Mouse (Mus musculus) G1E (cell line): ENCODE measurements around the gene Samd9l. TPM values are rescaled to one million over a fixed set of nuclear protein-coding genes. Genes with fewer than 3 reads are reported as not detected.
A peak's percentile ranks its signal among the peaks of the same experiment; 100 is the strongest.
"Not testable (repeated sequence)": the region's sequence is repeated elsewhere in the genome, so short reads cannot be mapped to it uniquely, and the experiment has no call there.

Experiments used
- ATAC-seq: 2 replicates; pipeline ENCODE4 v1.8.0; 2016; ENCODE audit warnings: mild to moderate bottlenecking; ENCODE audit not compliant: insufficient number of reproducible peaks, poor library complexity, low FRiP score, severe bottlenecking; ENCODE audit errors: extremely low read depth
- DNase-seq: peaks from one replicate; pipeline ENCODE4 v3.0.0; 2012; ENCODE audit warnings: low spot score
- H3K27me3 ChIP-seq: 2 replicates; pipeline ENCODE4 v1.6.1; 2012; ENCODE audit warnings: mild to moderate bottlenecking, low read length, inconsistent platforms; ENCODE audit not compliant: insufficient read depth
- H3K36me3 ChIP-seq: replicated peaks from 2 replicates; pipeline ENCODE3; 2012; ENCODE audit warnings: mild to moderate bottlenecking, inconsistent platforms
- H3K4me1 ChIP-seq: 2 replicates; pipeline ENCODE4 v1.6.1; 2012; ENCODE audit warnings: low read depth, low read length, inconsistent platforms, mixed read lengths; ENCODE audit not compliant: insufficient read depth
- H3K4me3 ChIP-seq: 2 replicates; pipeline ENCODE4 v1.5.1; 2012; ENCODE audit warnings: low read depth, mild to moderate bottlenecking, inconsistent platforms, low read length, moderate library complexity, mixed read lengths
- H3K9me3 ChIP-seq: replicated peaks from 2 replicates; pipeline ENCODE4 v1.6.1; 2012; ENCODE audit warnings: inconsistent platforms
- CTCF ChIP-seq: IDR thresholded peaks from 2 replicates; pipeline ENCODE4 v1.5.1; 2012; ENCODE audit warnings: low read depth, low read length, inconsistent platforms, mixed read lengths
- GATA1 ChIP-seq: IDR thresholded peaks from 2 replicates; pipeline ENCODE4 v1.6.1; 2012; ENCODE audit warnings: borderline replicate concordance, low read length, inconsistent platforms, mixed read lengths
- GATA2 ChIP-seq: IDR thresholded peaks from 2 replicates; pipeline ENCODE4 v1.6.1; 2012; ENCODE audit warnings: low read depth, low read length, inconsistent platforms, borderline replicate concordance
- POLR2AphosphoS5 ChIP-seq: IDR thresholded peaks from 2 replicates; pipeline ENCODE4 v1.6.1; 2012; ENCODE audit warnings: low read depth, low read length, inconsistent platforms; ENCODE audit not compliant: insufficient replicate concordance
- TAL1 ChIP-seq: conservative IDR thresholded peaks from 2 replicates; pipeline ENCODE4 v1.6.1; 2012; ENCODE audit warnings: low read depth, low read length, inconsistent platforms, mixed read lengths
- polyA plus RNA-seq: library from polyadenylated mRNA; stranded (reverse); fragments of >175 nt; gene quantifications from 2 replicates; pipeline ENCODE4 v1.2.3, GENCODE M21; 2012
- total RNA-seq, 2 experiments: library from RNA; stranded (forward) in 1 of 2; stranded (reverse) in 1 of 2; fragments of 200-1000 nt in 1 of 2; fragments of >200 nt in 1 of 2; fragmentation: Nextera tagmentation in 1 of 2; gene quantifications; 2 replicates each; pipeline ENCODE4 v1.2.3; 2014 to 2017

Samd9l gene
- total and polyA plus RNA-seq, 3 experiments: 0.70 to 84.5 (median 23.6) TPM

DNA sequence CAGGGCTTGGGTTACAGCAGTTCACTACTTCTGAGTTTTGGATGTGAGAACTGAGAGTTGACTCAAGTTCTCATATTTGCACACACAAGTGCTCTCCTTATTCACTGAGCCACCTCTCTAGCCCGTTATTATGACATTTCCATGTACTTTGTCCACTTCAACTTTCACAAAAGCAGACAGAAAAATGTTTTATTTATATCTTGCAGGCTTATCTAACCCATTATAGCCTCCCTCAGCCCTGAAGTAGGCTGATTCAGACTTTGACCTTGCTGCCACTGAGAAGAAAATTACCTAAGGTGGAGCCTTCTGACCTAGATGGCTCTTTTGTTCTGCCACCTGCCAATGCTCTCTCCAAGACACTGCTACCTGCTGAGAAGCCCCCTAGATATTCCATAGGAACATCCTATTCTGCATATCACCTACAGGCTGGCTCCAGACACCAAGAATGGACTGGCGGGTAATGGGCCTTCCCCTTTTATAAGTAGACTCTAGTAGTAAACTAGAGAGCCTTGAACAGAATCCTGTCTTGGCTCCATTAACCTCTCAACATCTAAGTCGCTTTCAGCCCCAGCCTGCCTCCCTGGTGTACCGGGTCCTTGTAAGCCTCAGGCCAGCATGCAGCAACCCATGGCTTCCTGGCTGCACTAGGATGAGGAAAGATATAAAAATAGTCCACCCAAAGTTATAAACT is 3.3 kb downstream of the Samd9l start:
- H3K4me3 ChIP-seq, H3K36me3 ChIP-seq, H3K9me3 ChIP-seq, H3K4me1 ChIP-seq, DNase-seq, H3K27me3 ChIP-seq, ATAC-seq: not testable (repeated sequence)

DNA sequence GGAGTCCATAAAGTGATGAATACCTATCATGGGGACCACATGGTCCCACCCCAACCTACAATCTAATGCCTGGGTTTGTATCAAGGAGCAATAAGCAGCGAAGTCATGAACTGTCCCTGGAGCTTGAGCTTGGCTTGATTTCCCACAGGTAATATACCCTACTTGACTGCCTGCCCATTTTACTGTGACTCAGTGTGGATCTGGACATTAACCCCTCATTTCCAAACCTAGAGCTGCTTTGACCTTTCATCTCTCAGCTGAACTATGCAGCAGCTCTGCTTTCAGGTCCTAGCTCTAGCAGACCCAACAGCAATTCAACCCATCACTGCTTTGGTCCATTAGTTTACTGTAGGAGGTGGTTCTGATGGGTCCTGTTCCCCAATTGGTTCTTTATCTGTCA is 9.4 kb downstream of the Samd9l start:
- DNase-seq: no peak
- ATAC-seq: no peak
- H3K4me1 ChIP-seq: no peaks in the 10 kb centered on the region
- peaks cover 6% of the 10 kb centered on the region for H3K36me3 ChIP-seq
- no peaks in the 10 kb centered on the region for H3K9me3 ChIP-seq
- TF ChIP-seq GATA1: no peak
- TF ChIP-seq POLR2AphosphoS5: no peak
- TF ChIP-seq GATA2: no peak
- TF ChIP-seq TAL1: no peak
- TF ChIP-seq CTCF: no peak
- H3K27me3 ChIP-seq: no peaks in the 10 kb centered on the region
- H3K4me3 ChIP-seq: no peak overlapping the region

DNA sequence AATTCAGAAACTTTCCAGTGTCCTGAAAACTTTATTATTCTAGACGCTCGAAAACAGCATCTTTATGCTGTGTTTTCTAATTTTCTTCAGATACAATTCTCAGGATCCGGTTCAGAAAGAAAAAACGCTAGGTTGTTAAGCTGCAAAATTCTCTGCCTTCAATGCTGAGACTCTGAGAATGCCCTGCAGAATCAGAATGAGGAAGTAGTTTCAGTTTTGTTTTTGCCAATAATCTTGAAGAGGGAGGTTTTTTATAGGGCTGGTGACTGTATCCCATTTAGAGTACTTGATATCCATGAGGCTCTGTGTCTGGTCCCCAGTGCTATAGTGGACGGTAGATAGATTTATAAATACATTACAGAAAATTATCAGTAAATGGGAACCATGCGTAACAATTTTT is 12.8 kb downstream of the Samd9l start:
- no peak for DNase-seq
- Histone ChIP-seq H3K9me3 (no peaks in the 10 kb centered on the region), H3K27me3 (no peaks in the 10 kb centered on the region), H3K36me3 (peaks cover 6% of the 10 kb centered on the region), H3K4me3 (no peak overlapping the region), H3K4me1 (no peaks in the 10 kb centered on the region)
- no peak for TF ChIP-seq POLR2AphosphoS5
- no peak for TF ChIP-seq GATA1
- no peak for TF ChIP-seq GATA2
- no peak for TF ChIP-seq TAL1
- TF ChIP-seq CTCF: no peak
- ATAC-seq: no peak

DNA sequence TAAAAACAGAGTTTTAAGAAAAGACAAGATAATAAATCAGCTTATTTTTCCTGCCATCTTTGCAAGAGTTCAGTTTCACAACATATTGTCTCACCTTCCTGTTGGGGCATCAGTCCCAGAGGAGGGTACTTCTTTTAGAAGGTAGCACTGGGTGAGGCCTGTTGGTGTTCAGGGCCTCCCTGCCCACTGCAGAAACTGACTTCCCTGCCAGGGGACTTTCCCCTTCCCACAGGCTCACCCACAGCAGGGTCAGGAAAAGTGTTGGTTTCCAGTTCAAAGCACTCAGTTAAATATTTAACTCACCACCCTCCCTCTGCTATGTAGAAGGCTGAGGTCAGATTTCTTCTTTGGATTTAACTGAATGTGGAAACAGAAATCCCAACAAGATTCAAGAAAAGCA is 14.6 kb downstream of the Samd9l start:
- not testable (repeated sequence) for H3K36me3 ChIP-seq, H3K27me3 ChIP-seq, ATAC-seq, H3K9me3 ChIP-seq, DNase-seq, H3K4me3 ChIP-seq, H3K4me1 ChIP-seq

DNA sequence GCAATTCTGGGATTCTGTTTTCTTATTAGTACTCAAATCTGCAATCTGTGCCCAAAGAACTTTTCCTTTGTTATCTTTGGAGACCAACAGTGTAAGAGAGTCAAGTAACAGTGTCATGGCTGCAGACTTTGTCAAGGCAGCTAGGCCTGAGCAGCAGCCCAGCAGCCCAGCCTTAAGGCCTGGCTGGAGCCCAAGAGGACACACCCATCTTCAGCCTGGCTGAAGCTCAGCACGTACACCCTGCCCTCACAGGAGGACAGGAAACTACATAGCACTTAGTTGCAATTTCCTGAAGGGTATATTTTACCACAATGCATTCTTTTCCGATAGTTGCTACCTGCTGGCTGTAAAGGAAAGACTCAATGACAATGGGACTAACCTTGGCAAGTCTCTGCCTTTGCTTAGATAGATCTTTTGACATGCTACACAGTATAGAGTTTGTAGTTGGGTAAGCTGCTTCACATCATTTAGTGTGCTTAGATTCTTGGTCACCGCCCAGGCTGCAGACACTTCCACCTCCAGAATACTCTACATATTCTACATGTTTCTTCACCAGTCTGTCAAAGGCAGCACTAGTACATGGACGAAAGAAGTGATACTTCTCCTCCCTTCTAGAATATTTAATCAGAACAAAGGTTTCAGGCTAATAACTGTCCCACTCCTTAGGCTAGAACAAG is 15.1 kb downstream of the Samd9l start:
- not testable (repeated sequence) for H3K27me3 ChIP-seq, H3K4me1 ChIP-seq, H3K9me3 ChIP-seq, DNase-seq, H3K36me3 ChIP-seq, H3K4me3 ChIP-seq
- 0 out of 2 replicates have a peak, but pooled peaks have one; percentile 52 for ATAC-seq

DNA sequence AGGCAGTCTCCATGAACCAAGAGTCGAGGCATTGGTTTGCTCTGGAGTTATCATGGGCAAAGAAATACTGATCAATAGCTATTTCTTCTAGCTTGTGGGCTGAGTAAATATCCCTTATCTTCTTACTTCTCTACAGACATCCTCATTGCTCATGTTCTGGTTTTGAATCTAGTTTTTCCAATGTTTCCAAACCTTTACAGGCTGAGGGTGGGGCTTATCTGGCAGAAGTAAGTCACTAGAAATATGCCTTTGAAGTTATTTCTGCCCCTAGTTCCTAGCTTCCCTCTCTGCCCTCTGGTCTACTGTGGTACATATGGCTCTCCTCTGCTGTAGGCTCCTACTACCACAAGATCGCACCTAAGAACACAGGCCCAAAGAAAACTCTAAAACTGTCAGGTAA is 20.2 kb downstream of the Samd9l start:
- DNase-seq (no peak), ATAC-seq (no peak)
- peaks cover 18% of the 10 kb centered on the region for H3K36me3 ChIP-seq
- no peaks in the 10 kb centered on the region for H3K4me1 ChIP-seq
- no peak overlapping the region for H3K4me3 ChIP-seq
- TF ChIP-seq TAL1 (no peak), CTCF (no peak), GATA1 (no peak), POLR2AphosphoS5 (no peak), GATA2 (no peak)
- no peaks in the 10 kb centered on the region for H3K27me3 ChIP-seq
- H3K9me3 ChIP-seq: no peaks in the 10 kb centered on the region

DNA sequence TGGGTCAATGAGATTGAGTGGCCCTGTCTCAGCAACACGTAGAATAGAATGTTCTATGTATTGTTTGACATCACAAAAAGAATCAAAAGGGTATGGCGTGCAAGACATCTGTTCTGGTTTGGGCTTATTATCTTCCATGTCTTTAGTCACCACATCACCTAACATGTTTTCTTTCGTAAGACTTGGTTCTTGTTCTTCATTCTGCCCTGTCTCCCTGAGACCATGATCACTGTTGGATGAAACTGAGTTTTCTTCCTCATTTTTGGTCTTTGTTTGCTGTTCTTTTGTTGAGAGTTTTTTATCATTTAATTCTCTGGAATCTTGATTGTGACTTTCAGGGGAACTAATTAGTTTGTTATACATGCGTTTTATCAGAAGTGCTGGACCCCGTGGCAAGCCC is 22.7 kb downstream of the Samd9l start:
- Histone ChIP-seq H3K4me3 (no peak overlapping the region), H3K27me3 (no peaks in the 10 kb centered on the region), H3K4me1 (no peaks in the 10 kb centered on the region), H3K9me3 (no peaks in the 10 kb centered on the region), H3K36me3 (peaks cover 21% of the 10 kb centered on the region)
- TF ChIP-seq POLR2AphosphoS5: no peak
- DNase-seq: no peak
- ATAC-seq: no peak
